23 mouse cellular contexts compared by ENCODE assay signal in the genomic region with DNA sequence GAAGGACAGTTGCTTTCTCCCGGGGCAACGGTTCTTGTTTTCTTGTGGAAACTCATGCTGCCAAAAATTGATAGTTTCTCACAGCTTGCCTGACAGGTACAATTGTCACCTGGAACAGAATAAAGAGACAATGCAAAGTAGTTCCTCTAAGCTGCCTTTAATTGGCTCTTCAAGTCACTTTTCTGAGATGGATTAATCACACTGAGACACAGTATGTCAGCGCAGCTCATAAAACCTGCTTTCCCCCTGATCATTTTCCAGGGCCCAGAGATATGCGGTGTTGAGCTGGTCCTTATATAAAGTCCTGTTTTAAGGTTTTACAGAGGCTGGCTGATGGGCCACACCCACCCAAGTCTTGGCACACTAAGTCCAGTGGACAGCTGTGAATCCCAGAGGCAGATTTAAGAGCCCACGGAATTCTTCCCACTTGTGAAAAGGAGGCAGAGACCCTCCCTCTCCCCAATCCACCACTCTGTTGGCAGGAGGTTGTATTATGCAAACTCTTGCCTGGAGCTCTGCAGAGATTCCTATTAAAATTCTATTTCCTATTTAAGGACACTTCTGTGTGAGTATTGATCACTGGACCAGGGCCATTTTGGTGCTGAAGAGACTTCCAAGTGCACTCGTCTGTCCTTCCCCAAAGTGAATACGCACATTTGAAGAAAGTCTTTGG. TPM values are rescaled to one million over a fixed set of nuclear protein-coding genes. Genes with fewer than 3 reads are reported as not detected.
DNase-seq lines count a peak whose midpoint lies in the region; ATAC-seq and TF ChIP-seq lines count a peak whose summit lies in the region.
"Had no signal": no experiment of that assay in that cellular context is flagged by ENCODE, and none has a peak within 500 bp of the region (broad histone marks: within the 10 kb centered on the region; RNA-seq: fewer than 3 reads in every experiment).

No protein-coding gene starts in this region.

- no peaks in the 10 kb centered on the region for H3K4me1 ChIP-seq in forebrain, embryonic 13.5 days
- 0 out of 2 replicates have a peak, but pooled peaks cover 1% of the 10 kb centered on the region for H3K4me1 ChIP-seq in forebrain, embryonic 11.5 days (replicated peaks; ENCODE audit: control insufficient read depth, insufficient read depth, low read length)
- H3K4me1 ChIP-seq in forebrain, postnatal 0 days (ENCODE audit: insufficient read depth): 0 out of 2 replicates have a peak, but pooled peaks cover 6% of the 10 kb centered on the region
- H3K4me1 ChIP-seq: hindbrain, embryonic 12.5 days had no signal

- no peak overlapping the region for H3K4me2 ChIP-seq in forebrain, embryonic 13.5 days
- H3K4me2 ChIP-seq in forebrain, embryonic 11.5 days (ENCODE audit: low read depth, low read length, severe bottlenecking): no peak overlapping the region
- no peak overlapping the region for H3K4me2 ChIP-seq in forebrain, postnatal 0 days (ENCODE audit: low read depth)
- H3K4me2 ChIP-seq: heart, embryonic 13.5 days; hindbrain, embryonic 12.5 days had no signal

- H3K4me3 ChIP-seq in forebrain, embryonic 13.5 days: no peak overlapping the region
- no peak overlapping the region for H3K4me3 ChIP-seq in forebrain, embryonic 11.5 days (ENCODE audit: low read depth, low read length)
- no peak overlapping the region for H3K4me3 ChIP-seq in forebrain, postnatal 0 days (ENCODE audit: low read depth, low read length)
- H3K4me3 ChIP-seq: heart, embryonic 13.5 days; hindbrain, embryonic 12.5 days had no signal

- no peaks in the 10 kb centered on the region for H3K9me3 ChIP-seq in forebrain, embryonic 13.5 days (replicated peaks)
- no peaks in the 10 kb centered on the region for H3K9me3 ChIP-seq in forebrain, embryonic 11.5 days (ENCODE audit: control insufficient read depth, low read length)
- H3K9me3 ChIP-seq in forebrain, postnatal 0 days (ENCODE audit: low read length): no peaks in the 10 kb centered on the region
- H3K9me3 ChIP-seq: heart, embryonic 13.5 days; hindbrain, embryonic 12.5 days had no signal

- H3K27me3 ChIP-seq in forebrain, embryonic 13.5 days: no peaks in the 10 kb centered on the region
- H3K27me3 ChIP-seq in forebrain, embryonic 11.5 days (ENCODE audit: control insufficient read depth, insufficient read depth, low read length): no peaks in the 10 kb centered on the region
- H3K27me3 ChIP-seq in forebrain, postnatal 0 days (ENCODE audit: insufficient read depth, low read length): no peaks in the 10 kb centered on the region
- H3K27me3 ChIP-seq: heart, embryonic 13.5 days; hindbrain, embryonic 12.5 days had no signal

- TF ChIP-seq CTCF in brain, embryonic 14.5 days (IDR thresholded peaks at IDR 0.05; ENCODE audit: borderline replicate concordance, extremely low read depth, insufficient read depth, insufficient read length): no peak
- TF ChIP-seq CTCF in forebrain, postnatal 0 days (IDR thresholded peaks at IDR 0.05; ENCODE audit: low read depth): no peak

- H3K36me3 ChIP-seq in forebrain, embryonic 13.5 days (ENCODE audit: poor library complexity, severe bottlenecking): no peaks in the 10 kb centered on the region
- no peaks in the 10 kb centered on the region for H3K36me3 ChIP-seq in forebrain, embryonic 11.5 days (ENCODE audit: control insufficient read depth, insufficient read depth, low read length)
- H3K36me3 ChIP-seq in forebrain, postnatal 0 days (ENCODE audit: insufficient read depth): no peaks in the 10 kb centered on the region
- H3K36me3 ChIP-seq: heart, embryonic 13.5 days; hindbrain, embryonic 12.5 days had no signal

- intact Hi-C loops in heart, postnatal 36 days (cut with DNase I): no loop called here

- H3K9ac ChIP-seq in forebrain, embryonic 13.5 days: no peak overlapping the region
- H3K9ac ChIP-seq in forebrain, embryonic 11.5 days (ENCODE audit: low read length): no peak overlapping the region
- H3K9ac ChIP-seq in forebrain, postnatal 0 days: no peak overlapping the region
- H3K9ac ChIP-seq: heart, embryonic 13.5 days; hindbrain, embryonic 12.5 days had no signal

- no peak for TF ChIP-seq POLR2A in brain, embryonic 14.5 days (IDR thresholded peaks at IDR 0.05; ENCODE audit: borderline replicate concordance, extremely low read depth, insufficient read depth, insufficient read length, poor library complexity, severe bottlenecking)

- no peak overlapping the region for H3K27ac ChIP-seq in forebrain, embryonic 13.5 days
- H3K27ac ChIP-seq in forebrain, embryonic 11.5 days (ENCODE audit: low read depth, low read length): no peak overlapping the region
- H3K27ac ChIP-seq in forebrain, postnatal 0 days (ENCODE audit: low read depth, low read length): peak overlapping the region; percentile 59
- H3K27ac ChIP-seq: heart, embryonic 13.5 days; hindbrain, embryonic 12.5 days had no signal

- DNase-seq in forebrain, embryonic 11.5 days (ENCODE audit: low spot score): no peak
- DNase-seq in heart, adult 11 months: peak; percentile 55
- no peak for DNase-seq in heart, postnatal 36 days
- peak; percentile 32 for DNase-seq in brain, embryonic 14.5 days (ENCODE audit: low read depth)
- peak; percentile 61 for DNase-seq in forebrain, postnatal 0 days
- DNase-seq in frontal cortex, postnatal 10 days (ENCODE audit: low spot score in 2 of 2): no peak
- DNase-seq: adrenal gland, postnatal 14 days; cerebellum, adult 2 months; cerebellum, postnatal 10 days; gastrocnemius, postnatal 14 days; heart, postnatal 4 days; kidney, adult 11 months had no signal

- peak; percentile 38; the same call in 1 of the 2 replicates for ATAC-seq in forebrain, embryonic 13.5 days
- ATAC-seq in forebrain, embryonic 11.5 days (replicated peaks; ENCODE audit: low FRiP score): no peak
- ATAC-seq in forebrain, postnatal 0 days: peak; percentile 80; the same call in 1 of the 2 replicates
- ATAC-seq: hindbrain, embryonic 16.5 days had no signal

- WGBS in forebrain, embryonic 13.5 days: 56% methylated on average over 7 of the region's 7 CpGs
- 78% methylated on average over 7 of the region's 7 CpGs for WGBS in forebrain, embryonic 11.5 days
- 40% methylated on average over 7 of the region's 7 CpGs for WGBS in forebrain, postnatal 0 days

RNA-seq across cellular contexts. Expression of gene Agbl1, which starts 9.8 kb away (rescaled TPM):
- 0.16 and 0.18 TPM in 2 replicates for polyA plus RNA-seq in forebrain, embryonic 13.5 days (2015; fragmentation: Nextera tagmentation; extraction: Ambion mirVana)
- polyA plus RNA-seq in forebrain, embryonic 11.5 days (2014; fragmentation: Nextera tagmentation; extraction: Ambion mirVana): 0.07 TPM in 1 of 2 replicates, not detected in the other
- under 1 TPM; 0.16 to 0.25 TPM for total RNA-seq in heart, postnatal 36 days (2021)
- polyA plus RNA-seq in brain, embryonic 14.5 days (2012; rRNA removed): 0.09 and 0.18 TPM in 2 replicates
- total RNA-seq in forebrain, postnatal 0 days (2014; rRNA removed): 0.43 and 0.62 TPM in 2 replicates
- polyA plus RNA-seq in forebrain, postnatal 0 days (2015; fragmentation: Nextera tagmentation; extraction: Ambion mirVana): 0.09 and 0.15 TPM in 2 replicates
- total RNA-seq: adrenal gland, adult 18-20 months; adrenal gland, postnatal 14 days; granulocyte monocyte progenitor cell, adult 5-6 weeks; MEL had no signal
- polyA plus RNA-seq: C2C12; embryonic facial prominence, embryonic 11.5 days; heart, embryonic 13.5 days; heart, postnatal 0 days; intestine, embryonic 14.5 days had no signal

Comparison
In these comparisons a context has a peak if more than half of its experiments do, and no peak if none do; other contexts are left out.
1. DNase-seq: peak in heart, adult 11 months (single experiment), brain, embryonic 14.5 days (single experiment) and forebrain, postnatal 0 days (single experiment); none in forebrain, embryonic 11.5 days (single experiment), heart, postnatal 36 days (0 of 2) and frontal cortex, postnatal 10 days (0 of 2).